Mouse (Mus musculus) limb, embryonic 14.5 days (tissue): ENCODE results near the gene Gpn1. TPM values are rescaled to one million over a fixed set of nuclear protein-coding genes. Genes with fewer than 3 reads are reported as not detected.
A peak's percentile ranks its signal among the peaks of the same experiment; 100 is the strongest.
"Not testable (repeated sequence)": the region's sequence is repeated elsewhere in the genome, so short reads cannot be mapped to it uniquely, and the experiment has no call there.

Experiments
- ATAC-seq: fragments of 200-750 bp; cut with Nextera tagmentation; 2 replicates; pipeline ENCODE4 v1.8.0; 2017; ENCODE audit warnings: low read depth, moderate number of reproducible peaks, moderate TSS enrichment; ENCODE audit not compliant: low FRiP score
- DNase-seq: peaks from one replicate; pipeline ENCODE4 v3.0.0-alpha.2; 2015; ENCODE audit warnings: low spot score
- H3K27ac ChIP-seq: fragments of 300-500 bp; sonication (generic); replicated peaks from 2 replicates; pipeline ENCODE4 v1.5.1; 2014; ENCODE audit warnings: low read depth, mild to moderate bottlenecking, low read length, moderate library complexity, mixed read lengths
- H3K27me3 ChIP-seq: fragments of 300-500 bp; sonication (generic); 2 replicates; pipeline ENCODE4 v1.6.1; 2014; ENCODE audit warnings: low read length, mixed read lengths; ENCODE audit not compliant: control insufficient read depth, insufficient read depth
- H3K36me3 ChIP-seq: fragments of 300-500 bp; sonication (generic); 2 replicates; pipeline ENCODE4 v1.6.1; 2014; ENCODE audit warnings: mild to moderate bottlenecking, low read length, moderate library complexity, mixed read lengths; ENCODE audit not compliant: control insufficient read depth, insufficient read depth
- H3K4me1 ChIP-seq: fragments of 300-500 bp; sonication (generic); 2 replicates; pipeline ENCODE4 v1.6.1; 2014; ENCODE audit warnings: antibody characterized with exemption, low read length, mixed read lengths; ENCODE audit not compliant: control insufficient read depth, insufficient read depth
- H3K4me2 ChIP-seq: fragments of 300-500 bp; sonication (generic); replicated peaks from 2 replicates; pipeline ENCODE4 v1.6.1; 2014; ENCODE audit warnings: low read depth, mild to moderate bottlenecking, low read length, moderate library complexity; ENCODE audit not compliant: severe bottlenecking
- H3K4me3 ChIP-seq: fragments of 300-500 bp; sonication (generic); replicated peaks from 2 replicates; pipeline ENCODE4 v1.5.1; 2014; ENCODE audit warnings: low read length
- H3K9ac ChIP-seq: fragments of 300-500 bp; sonication (generic); 2 replicates; pipeline ENCODE4 v1.6.1; 2014; ENCODE audit warnings: mild to moderate bottlenecking, low read depth, low read length, moderate library complexity; ENCODE audit not compliant: severe bottlenecking
- H3K9me3 ChIP-seq: fragments of 300-500 bp; sonication (generic); 2 replicates; pipeline ENCODE4 v1.6.1; 2016; ENCODE audit warnings: low read length; ENCODE audit not compliant: control insufficient read depth
- POLR2A ChIP-seq: fragments of 200-500 bp; IDR thresholded peaks from 2 replicates; pipeline ENCODE4 v1.8.0; 2012; ENCODE audit warnings: inconsistent platforms, mild to moderate bottlenecking, moderate library complexity, borderline replicate concordance; ENCODE audit not compliant: insufficient read depth, insufficient read length; ENCODE audit errors: extremely low read depth
- WGBS: fragments of 180-500 bp; shearing (Covaris S2); extraction: QIAGEN DNeasy Blood & Tissue Kit; methylation state at CpG from one replicate; pipeline ENCODE4 v1.1.7; 2014; 5-methylcytosine and 5-hydroxymethylcytosine counted together
- polyA plus RNA-seq, 2 experiments: library from polyadenylated mRNA; depleted of rRNA in 1 of 2; stranded (reverse) in 1 of 2; unstranded in 1 of 2; fragments of >200 nt; fragmentation: Nextera tagmentation in 1 of 2; extraction: Ambion mirVana in 1 of 2; gene quantifications; 2 replicates each; pipeline versions ENCODE4 v1.2.1 to v1.2.3; 2012 to 2014

Gpn1 gene
- polyA plus RNA-seq, 2 experiments: 27.8 to 47.1 TPM

DNA sequence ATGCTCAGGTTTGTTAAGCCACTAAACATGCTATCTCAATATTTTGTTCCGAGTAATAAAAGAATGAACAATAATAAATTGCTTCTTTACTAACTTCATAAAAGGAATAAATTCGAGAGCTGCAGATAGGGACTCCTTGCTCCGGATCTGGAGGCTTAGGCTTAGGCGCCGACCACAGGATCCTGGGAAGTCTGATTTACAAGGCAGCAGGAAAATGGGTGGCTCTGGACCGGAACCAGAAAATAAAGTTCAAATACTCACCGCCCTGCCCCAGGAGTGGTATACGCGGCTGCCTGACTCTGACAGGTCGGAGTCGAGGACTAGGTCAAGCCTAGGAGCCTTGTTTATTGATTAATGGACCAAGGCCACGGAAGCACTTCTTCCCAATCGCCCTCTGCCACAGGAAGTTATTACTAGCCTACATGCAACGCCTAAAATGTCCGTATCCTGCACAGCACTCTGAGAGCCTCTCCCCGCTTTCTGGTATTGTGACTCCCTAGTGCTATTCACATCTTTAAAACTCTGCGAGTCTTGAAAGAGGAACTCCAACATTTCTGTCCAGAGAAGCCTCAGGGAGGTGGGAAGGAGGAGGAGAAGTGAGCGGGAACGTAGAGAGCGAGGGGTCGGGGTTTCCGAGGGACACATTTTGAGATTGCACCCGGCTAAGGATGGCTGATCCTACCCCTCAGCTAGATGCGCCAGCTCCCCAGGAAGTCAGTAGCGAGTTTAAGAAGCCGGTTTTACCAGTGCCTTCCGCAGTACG, 32.0 kb downstream of the Gpn1 start, which contains the start of gene Slc4a1ap:
Gene Slc4a1ap (plus strand): TSS at position 642 of the 763 bp plus-strand sequence.
- DNase-seq (peak; percentile 75), ATAC-seq (peak; percentile 83)
- TF ChIP-seq POLR2A: 0 out of 2 replicates have a peak, but pooled peaks have one; percentile 28
- Histone ChIP-seq H3K4me1 (peaks cover 11% of the 10 kb centered on the region), H3K4me2 (peak within 1 kb of the TSS; percentile 85), H3K9ac (peak within 1 kb of the TSS; percentile 84), H3K36me3 (peaks cover 41% of the 10 kb centered on the region), H3K9me3 (no peaks in the 10 kb centered on the region), H3K4me3 (peak within 1 kb of the TSS; percentile 86), H3K27me3 (no peaks in the 10 kb centered on the region), H3K27ac (peak within 1 kb of the TSS; percentile 82; the same call in 1 of the 2 replicates)
- WGBS: 2% methylated on average over 28 of the region's 28 CpGs

DNA sequence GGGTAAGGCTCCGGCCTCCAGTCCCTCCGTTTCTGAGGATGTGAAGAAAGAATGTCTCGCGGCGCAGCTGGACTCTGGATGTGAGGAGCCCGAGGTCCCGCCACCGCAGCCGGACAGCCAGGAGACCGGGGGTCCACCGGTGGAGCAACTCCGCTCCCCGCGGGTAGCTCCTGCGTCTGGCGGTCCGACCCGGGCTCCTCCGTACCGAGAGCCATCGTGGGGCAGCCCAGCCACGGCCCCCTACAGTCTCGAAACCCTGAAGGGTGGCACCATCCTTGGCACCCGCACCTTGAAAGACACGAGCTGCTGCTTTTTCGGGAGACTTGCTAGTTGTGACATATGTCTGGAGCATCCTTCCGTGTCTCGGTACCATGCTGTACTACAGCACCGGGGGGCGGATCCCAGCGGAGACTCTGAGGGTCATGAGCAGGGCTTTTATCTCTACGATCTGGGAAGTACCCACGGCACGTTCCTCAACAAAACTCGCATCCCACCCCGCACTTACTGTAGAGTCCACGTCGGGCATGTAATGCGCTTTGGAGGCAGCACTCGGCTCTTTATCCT, 32.7 kb downstream of the Gpn1 start:
- Histone ChIP-seq H3K4me1 (peaks cover 11% of the 10 kb centered on the region), H3K36me3 (peaks cover 43% of the 10 kb centered on the region), H3K9me3 (no peaks in the 10 kb centered on the region), H3K9ac (peak overlapping the region; percentile 84), H3K4me3 (peak overlapping the region; percentile 86), H3K4me2 (peak overlapping the region; percentile 85), H3K27ac (0 out of 2 replicates have a peak overlapping the region, but pooled peaks have one; percentile 82), H3K27me3 (no peaks in the 10 kb centered on the region)
- WGBS: 3% methylated on average over 40 of the region's 40 CpGs
- no peak for TF ChIP-seq POLR2A
- DNase-seq (no peak), ATAC-seq (0 out of 2 replicates have a peak, but pooled peaks have one; percentile 6)

DNA sequence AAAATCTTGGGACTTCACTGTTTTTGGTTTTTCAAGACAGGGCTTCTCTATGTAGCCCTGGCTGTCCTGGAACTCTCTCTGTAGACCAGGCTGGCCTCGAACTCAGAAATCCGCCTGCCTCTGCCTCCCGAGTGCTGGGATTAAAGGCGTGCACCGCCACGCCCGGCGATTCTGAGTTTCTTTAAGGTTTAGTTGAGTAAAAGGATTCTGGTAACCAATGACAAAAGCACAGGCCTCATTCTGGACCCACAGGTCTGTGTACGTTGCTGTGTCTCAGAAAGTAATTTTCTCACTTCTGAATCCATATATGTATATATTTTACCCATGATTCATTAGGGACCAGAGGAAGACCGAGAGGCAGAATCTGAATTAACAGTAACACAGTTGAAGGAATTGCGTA, 33.2 kb downstream of the Gpn1 start, which contains the start of gene Supt7l:
Gene Supt7l (minus strand): TSS at position 101 of the 400 bp plus-strand sequence.
- Histone ChIP-seq H3K4me3 (peak within 1 kb of the TSS; percentile 86), H3K4me2 (peak within 1 kb of the TSS; percentile 85), H3K4me1 (peaks cover 11% of the 10 kb centered on the region), H3K27ac (peak within 1 kb of the TSS; percentile 82; the same call in 1 of the 2 replicates), H3K36me3 (peaks cover 42% of the 10 kb centered on the region), H3K9ac (peak within 1 kb of the TSS; percentile 84)
- not testable (repeated sequence) for H3K27me3 ChIP-seq, DNase-seq, H3K9me3 ChIP-seq, ATAC-seq
- WGBS: 77% methylated on average over 11 of the region's 11 CpGs

DNA sequence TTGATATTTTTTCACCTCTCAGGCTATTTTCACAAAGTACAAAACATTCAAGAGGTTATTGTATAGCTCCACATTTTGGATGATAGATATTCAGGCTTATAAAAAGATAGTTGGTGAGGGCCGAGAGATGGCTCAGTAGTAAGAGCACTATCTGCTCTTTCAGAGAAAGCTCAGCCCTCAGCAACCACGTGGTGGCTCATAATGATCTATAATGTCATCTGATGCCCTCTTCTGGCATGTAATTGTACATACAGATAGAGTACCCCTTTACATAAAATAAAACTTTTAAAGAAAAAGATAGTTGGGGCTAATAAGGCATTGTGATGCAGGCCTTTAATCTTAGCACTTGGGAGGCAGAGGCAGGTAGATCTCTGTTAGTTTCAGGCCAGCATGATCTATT, 34.0 kb downstream of the Gpn1 start:
- H3K36me3 ChIP-seq: peaks cover 44% of the 10 kb centered on the region
- WGBS: 58% methylated on average over 2 of the region's 2 CpGs
- peaks cover 11% of the 10 kb centered on the region for H3K4me1 ChIP-seq
- no peak for DNase-seq
- TF ChIP-seq POLR2A: no peak
- H3K27ac ChIP-seq: no peak overlapping the region
- H3K27me3 ChIP-seq: no peaks in the 10 kb centered on the region
- ATAC-seq: no peak
- no peak overlapping the region for H3K9ac ChIP-seq
- H3K9me3 ChIP-seq: no peaks in the 10 kb centered on the region
- H3K4me2 ChIP-seq: no peak overlapping the region
- no peak overlapping the region for H3K4me3 ChIP-seq

DNA sequence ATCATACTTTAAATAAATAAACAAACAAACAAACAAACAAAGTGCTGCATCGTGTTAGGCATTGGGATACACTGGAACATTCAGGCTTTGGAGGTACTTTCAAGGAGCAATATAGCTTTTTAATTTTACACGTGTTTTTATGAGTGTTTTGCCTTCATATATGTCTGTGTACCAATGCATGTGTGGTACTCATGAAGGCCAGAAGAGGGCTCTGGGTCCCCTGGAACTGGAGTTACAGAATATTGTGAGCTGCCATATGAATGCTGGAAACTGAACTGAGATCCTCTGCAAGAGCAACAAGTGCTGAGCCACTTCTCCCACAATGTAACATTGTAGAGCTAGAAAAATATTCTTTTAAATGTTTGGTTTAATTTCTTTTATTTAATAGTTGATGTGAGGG, 40.7 kb downstream of the Gpn1 start:
- WGBS: 83% methylated on average over 2 of the region's 2 CpGs
- no peak for ATAC-seq
- H3K4me1 ChIP-seq: no peaks in the 10 kb centered on the region
- H3K9ac ChIP-seq: no peak overlapping the region
- TF ChIP-seq POLR2A: no peak
- no peaks in the 10 kb centered on the region for H3K27me3 ChIP-seq
- peaks cover 90% of the 10 kb centered on the region for H3K36me3 ChIP-seq
- no peaks in the 10 kb centered on the region for H3K9me3 ChIP-seq
- H3K27ac ChIP-seq: no peak overlapping the region
- no peak overlapping the region for H3K4me2 ChIP-seq
- no peak for DNase-seq
- H3K4me3 ChIP-seq: no peak overlapping the region
